Mouse (Mus musculus): ENCODE results near the gene Camk1d.
"Not testable (repeated sequence)": the region's sequence is repeated elsewhere in the genome, so short reads cannot be mapped to it uniquely, and the experiment has no call there.

Camk1d gene

GRCm38 (mm10) chr2:5392470-5392869 lies 321.8 kb downstream of the Camk1d start:
- DNase-seq, result no peak

DNA sequence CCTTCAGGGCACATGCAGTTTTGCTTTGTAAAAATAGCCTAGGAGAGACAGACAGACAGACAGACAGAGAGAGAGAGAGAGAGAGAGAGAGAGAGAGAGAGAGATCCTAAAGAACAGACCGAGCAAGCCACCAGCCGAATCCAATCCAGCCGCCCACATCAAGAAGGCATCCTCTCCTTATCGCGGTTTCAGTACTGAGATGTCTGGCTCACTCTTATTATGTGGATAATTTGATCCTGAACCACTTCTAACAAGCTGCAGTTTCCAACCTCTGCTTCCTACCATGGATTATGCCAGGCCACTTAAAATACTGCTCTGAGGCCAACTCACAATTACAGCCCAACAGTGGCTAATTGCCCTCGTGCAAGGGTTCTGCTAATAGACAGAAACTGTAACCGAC lies 325.9 kb downstream of the Camk1d start:
- DNase-seq, result no peak

DNA sequence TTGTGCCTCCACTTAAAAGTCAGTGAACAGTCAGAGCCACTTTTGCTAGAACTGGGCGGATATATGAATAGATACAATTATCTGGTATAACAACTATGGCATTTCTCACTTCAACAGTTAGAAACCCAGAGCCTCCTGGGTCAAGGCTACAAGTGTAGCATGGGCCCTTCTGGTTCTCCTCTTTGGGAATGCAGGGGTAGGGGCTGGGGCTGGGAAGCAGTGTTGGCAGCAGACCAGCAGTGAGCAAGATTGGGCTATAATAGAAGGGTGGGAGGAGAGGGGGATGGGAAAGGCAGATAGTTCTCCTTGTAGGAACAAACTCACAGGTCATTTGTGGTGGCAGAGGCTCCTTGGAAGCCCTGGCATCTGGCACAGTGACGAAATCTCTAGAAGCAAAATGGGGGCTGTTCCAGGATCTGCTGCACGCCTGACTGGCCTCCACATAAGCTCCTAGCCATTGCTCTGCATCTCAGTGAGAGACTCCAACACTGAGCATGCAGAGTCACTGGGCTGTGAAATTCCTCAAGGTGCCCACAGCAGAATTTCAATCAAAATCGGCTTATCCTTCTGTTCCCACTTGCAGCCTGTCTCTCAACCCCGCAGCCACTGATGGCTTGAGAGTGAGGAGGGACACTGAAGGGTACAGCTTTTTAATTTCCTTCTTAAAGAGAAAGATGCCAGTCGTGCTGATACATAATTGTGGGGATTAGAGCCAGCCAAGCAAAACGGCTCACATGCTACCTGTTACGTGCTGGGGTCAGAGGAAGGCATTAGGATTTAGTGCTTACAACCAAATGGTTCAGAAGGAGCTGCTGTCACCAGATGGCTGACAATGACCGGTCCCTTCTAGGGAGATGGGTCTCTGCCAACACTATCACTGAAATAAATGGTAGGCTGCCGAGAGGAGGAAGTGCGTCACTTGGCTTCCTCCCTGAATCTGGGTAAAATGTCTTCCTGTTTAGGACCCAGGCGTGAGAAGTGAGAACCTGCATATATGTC lies 332.3 kb downstream of the Camk1d start:
- no peak for DNase-seq

GRCm38 (mm10) chr2:5380973-5381372 lies 333.3 kb downstream of the Camk1d start:
- no peak for DNase-seq

DNA sequence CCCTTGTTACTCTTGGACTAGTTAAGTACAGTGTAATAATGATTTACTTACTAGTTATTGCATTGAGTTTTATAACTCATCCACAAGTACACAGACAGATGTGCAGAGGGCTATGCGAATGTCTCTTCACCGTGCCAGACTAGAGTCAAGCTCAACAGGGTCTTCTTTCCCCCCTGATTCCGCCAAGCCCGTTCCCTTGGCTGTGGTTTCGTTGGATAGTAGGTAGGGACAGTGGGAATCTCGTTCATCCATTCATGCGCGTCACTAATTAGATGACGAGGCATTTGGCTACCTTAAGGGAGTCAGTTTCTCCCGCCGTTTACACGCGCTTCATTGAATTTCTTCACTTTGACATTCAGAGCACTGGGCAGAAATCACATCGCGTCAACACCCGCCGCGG lies 335.4 kb downstream of the Camk1d start:
- DNase-seq, result not testable (repeated sequence)

- DNase-seq, result no peak
Observed at GRCm38 (mm10) chr2:5378066-5378672, 336.1 kb downstream of the Camk1d start.

DNA sequence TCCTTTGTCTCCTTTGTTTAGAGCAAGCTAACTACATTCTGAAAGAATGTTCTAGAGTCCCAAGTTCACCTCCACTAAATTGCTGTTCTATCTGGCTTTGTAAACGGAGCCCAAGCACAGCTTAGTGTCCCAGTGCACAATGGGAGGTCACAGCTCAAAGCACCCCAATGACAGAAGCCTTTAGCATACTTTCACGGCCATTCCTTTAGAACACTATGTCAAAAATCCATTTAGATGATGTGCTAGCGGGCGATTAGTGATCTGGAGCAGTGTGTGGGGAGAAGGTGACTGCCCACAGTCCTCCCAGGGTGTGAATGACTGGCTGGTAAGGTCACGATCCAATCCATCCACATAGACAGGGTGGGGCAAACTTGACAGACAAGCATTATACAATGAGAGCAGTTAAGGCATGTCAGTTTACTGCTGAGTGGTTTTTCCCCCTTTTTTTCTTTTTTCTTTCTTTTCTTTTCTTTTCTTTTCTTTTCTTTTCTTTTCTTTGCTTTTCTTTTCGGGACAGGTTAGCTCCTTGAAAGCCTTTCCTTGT lies 341.4 kb downstream of the Camk1d start:
- no peak for DNase-seq

GRCm38 (mm10) chr2:5371316-5371715 lies 343.0 kb downstream of the Camk1d start:
- no peak for DNase-seq

GRCm38 (mm10) chr2:5370591-5370990 lies 343.7 kb downstream of the Camk1d start:
- DNase-seq, result no peak

- no peak for DNase-seq
Observed at GRCm38 (mm10) chr2:5363836-5364235, 350.5 kb downstream of the Camk1d start.

DNA sequence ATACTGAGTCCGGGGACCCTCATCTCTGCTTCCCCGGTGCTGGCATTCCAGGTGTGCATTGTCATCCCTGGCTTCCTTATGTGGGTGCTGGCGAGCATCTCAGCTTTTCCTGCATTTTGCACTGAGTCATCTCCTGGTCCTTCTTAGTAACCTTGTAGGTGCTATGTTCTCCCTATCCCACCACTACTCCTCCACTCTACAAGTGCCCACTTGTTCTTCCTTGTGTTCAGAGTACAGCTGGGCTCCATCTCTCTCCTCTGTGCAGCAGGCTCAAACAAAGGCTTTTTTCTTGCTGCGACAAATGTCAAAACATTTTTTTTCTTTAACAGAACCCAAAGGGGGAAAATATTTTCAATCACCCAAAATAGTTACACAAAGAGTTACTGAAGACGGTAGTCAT lies 356.3 kb downstream of the Camk1d start:
- no peak for DNase-seq

GRCm38 (mm10) chr2:5357056-5357455 lies 357.3 kb downstream of the Camk1d start:
- DNase-seq, result no peak

GRCm38 (mm10) chr2:5352821-5353522 lies 361.3 kb downstream of the Camk1d start:
- DNase-seq, result no peak

GRCm38 (mm10) chr2:5345344-5345743 lies 369.0 kb downstream of the Camk1d start:
- DNase-seq, result no peak

DNA sequence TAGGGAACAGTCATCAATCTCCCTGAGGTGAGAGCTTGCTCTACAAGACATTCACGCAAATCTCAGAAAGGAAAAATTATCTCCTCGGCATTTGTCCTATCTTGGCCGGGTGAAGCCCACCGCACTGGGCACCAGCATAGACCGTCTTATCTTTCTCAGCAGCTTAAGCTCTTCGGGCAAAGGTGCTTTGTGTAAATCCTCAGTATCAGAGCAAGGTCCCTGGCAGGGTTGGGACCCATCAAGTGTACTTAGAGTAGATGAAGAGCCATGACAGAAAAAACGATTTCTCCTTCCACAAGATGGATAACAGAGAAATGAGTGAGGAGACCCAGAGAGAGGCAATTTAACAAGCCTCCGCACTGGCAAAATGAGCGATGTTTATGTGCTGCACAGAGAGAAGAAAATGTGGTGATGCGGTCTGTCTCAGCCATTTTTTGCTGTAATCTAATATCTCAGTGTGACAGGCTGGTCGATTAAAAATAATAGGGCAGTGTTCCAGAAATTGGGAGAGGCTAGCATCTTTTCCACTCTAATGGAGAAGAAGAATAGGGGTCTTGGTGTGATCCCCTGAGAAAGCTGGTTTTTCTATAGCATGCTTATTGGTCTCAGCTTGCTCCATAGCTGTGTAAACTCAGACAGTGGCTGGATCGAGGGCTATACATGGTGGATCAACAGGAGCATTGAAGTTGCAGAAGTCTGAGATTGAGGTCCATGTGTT lies 386.6 kb downstream of the Camk1d start:
- no peak for DNase-seq

DNA sequence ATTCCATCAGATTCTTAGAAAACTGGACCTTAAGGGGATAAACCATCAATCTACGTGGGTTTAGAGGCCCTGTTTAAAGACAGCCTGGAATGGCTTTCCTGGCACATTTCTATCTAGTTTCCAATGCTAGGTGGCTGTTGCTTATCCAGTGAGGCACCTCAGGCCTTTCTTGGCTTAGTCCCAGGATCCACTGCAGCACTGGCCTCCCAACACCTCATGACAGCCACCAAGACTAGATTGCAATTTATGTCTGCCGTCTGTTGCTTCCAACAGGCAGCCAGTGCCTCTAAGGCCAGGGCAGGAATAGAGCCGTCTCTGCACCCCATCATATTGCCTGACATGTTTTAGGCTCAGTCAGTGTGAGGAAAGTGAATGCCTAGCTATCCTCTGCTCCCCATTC lies 389.5 kb downstream of the Camk1d start:
- DNase-seq, result no peak

DNA sequence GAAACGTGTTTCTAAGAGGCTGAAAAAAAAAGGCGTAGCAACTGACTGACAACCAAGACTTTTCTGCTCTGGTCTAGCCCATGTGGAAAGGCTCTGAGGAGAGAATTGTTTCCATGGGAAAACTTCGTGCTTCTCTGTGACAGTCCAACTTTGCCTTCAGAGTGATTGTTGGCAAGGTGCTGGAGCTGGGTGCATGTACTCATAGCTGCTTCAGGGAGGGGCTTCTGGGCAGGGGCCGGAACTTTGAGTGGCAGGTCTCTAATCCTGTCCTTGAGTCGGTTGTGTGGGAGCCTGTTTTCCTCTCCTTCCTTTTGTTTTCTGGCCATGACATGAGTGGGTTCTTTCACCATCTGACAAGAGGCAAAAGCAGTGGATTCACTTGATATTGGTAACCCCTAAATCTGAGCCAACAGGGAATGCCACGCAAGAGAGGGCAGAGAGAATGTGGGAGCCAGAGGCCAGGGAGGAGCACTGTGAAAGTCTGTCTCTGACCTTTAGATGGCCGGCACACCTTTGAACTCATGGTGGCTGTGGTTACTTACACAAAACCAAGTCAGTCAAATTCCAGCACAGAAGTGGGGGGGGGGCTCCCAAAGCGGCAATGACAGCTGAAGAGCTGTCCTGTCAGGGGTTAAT lies 392.5 kb downstream of the Camk1d start:
- no peak for DNase-seq

DNA sequence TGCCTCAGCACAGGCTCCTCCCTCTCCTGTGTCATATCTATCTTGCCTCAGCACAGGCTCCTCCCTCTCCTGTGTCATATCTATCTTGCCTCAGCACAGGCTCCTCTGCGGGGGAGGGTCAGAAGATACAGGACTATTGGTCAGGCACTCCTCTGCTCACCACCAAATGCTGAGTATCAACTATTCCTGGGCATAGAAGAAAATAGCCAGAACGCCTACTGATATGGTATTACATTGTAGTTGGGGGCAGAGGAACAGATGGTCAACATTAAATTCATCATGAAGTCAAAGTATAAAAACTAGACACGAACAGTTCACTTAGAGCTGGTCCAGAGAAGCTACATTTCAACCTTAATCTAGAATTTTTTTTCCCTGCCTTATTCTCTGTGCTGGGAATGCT lies 395.2 kb downstream of the Camk1d start:
- DNase-seq, result no peak

DNA sequence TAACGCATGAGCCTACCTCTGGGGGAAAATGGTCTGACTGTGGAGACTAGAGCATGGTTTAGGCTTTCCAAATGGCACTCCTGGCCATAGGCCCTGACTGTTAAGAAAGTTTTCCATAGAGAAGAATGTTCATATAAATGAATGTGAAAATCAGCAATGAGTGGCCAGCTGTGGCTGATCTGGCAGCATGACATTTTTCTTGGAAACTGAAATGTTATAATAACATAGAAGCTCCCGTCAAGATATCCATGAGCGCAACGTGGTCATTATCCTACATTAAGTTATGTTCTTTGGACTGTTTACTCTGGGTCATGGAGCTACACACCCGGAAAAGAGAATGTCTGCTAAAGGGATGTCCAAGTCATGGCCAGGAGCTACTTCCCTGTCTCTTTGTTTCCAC lies 397.6 kb downstream of the Camk1d start:
- no peak for DNase-seq

- DNase-seq, result no peak
Observed at GRCm38 (mm10) chr2:5316217-5316616, 398.1 kb downstream of the Camk1d start.

DNA sequence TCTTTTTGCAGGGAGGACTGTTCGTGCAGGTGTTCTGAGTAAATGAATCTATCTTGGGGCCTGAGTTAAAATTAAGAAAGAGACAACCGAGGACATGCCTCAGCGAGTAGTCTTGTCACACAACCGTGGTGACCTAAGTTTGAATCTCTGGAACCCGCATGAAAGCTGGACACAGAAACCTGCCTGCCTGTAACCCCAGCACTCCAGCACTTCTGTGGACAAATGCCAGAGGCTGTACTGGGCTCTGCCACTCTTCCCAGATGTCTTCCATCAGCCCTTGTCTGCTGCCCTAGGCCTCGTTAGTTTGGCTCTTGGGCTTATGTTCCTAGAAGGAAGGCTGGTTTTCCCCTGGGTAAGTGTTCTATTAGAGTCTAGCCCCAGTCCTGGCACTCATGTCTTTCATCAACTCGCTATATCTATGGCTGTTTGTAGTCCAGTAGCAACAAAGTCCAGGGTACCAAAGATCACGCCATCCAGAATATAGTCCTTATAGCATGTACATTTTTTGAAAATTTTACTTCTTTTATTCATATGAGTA lies 399.0 kb downstream of the Camk1d start:
- DNase-seq, result no peak
